In the genomic region with DNA sequence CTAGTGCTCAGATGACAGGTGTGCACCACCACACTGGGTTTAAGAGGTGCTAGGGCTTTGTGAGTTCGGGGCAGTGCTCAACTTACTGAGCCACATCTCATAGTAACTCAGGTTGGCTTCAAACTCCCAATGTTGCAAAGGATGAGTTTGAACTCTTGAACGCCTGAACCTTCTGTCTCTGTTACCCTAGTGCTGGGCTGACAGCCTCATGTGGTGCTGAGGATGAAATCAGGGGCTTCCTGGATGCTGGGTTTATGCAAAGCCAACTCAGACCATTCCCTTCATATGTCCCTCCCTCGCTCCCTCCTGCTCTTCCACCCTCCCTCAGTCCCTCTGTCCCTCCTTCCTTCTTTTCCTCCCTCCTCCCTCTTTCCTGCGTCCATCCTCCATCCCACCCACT, we compare ENCODE assay signal across 38 mouse cellular contexts. TPM values are rescaled to one million over a fixed set of nuclear protein-coding genes. Genes with fewer than 3 reads are reported as not detected.
"Had no signal": no experiment of that assay in that cellular context is flagged by ENCODE, and none has a peak within 500 bp of the region (broad histone marks: within the 10 kb centered on the region; RNA-seq: fewer than 3 reads in every experiment).

No protein-coding gene starts in this region.

- DNase-seq: gastrocnemius, adult 2 months; gastrocnemius, postnatal 10 days; gastrocnemius, postnatal 25 days; heart, adult 18-20 months; heart, postnatal 14 days; heart, postnatal 36 days; kidney, adult 11 months; kidney, adult 2 months; kidney, adult 9 months; kidney, postnatal 14 days; kidney, postnatal 36 days; layer of hippocampus, adult 9-11 months; layer of hippocampus, postnatal 36 days; left cerebral cortex, postnatal 4 days had no signal

- H3K9me3 ChIP-seq: kidney, embryonic 15.5 days; limb, embryonic 13.5 days; limb, embryonic 15.5 days had no signal

- H3K27ac ChIP-seq: gastrocnemius, adult 2 months; heart, embryonic 10.5 days; hindbrain, embryonic 14.5 days; kidney, embryonic 15.5 days; kidney, postnatal 0 days; limb, embryonic 13.5 days; limb, embryonic 15.5 days had no signal

- H3K4me1 ChIP-seq: heart, embryonic 12.5 days had no signal

- H3K9ac ChIP-seq: heart, embryonic 12.5 days; limb, embryonic 15.5 days had no signal

- H3K36me3 ChIP-seq: heart, embryonic 10.5 days; heart, embryonic 12.5 days; kidney, embryonic 15.5 days; limb, embryonic 13.5 days; limb, embryonic 15.5 days had no signal

- ATAC-seq: intestine, embryonic 16.5 days had no signal

- H3K4me3 ChIP-seq: gastrocnemius, adult 2 months had no signal

RNA-seq across cellular contexts. Expression of a gene that starts 1.2 kb away (rescaled TPM):
- total RNA-seq: gastrocnemius, adult 2 months; gastrocnemius, postnatal 10 days; gastrocnemius, postnatal 25 days; gastrocnemius, postnatal 4 days; granulocyte monocyte progenitor cell, adult 5-6 weeks; heart, adult 18-20 months; heart, adult 8-10 months; heart, postnatal 14 days; heart, postnatal 36 days; hematopoietic stem cell, adult 5-6 weeks; left cerebral cortex, adult 18-20 months; left cerebral cortex, postnatal 10 days; left cerebral cortex, postnatal 4 days had no signal
- polyA plus RNA-seq: heart, embryonic 10.5 days; heart, embryonic 12.5 days; heart, embryonic 14.5 days; intestine, embryonic 14.5 days; intestine, embryonic 16.5 days; kidney, postnatal 0 days; limb, embryonic 11.5 days; limb, embryonic 13.5 days; limb, embryonic 15.5 days had no signal

RNA-seq across cellular contexts. Expression of a gene that starts 45.6 kb away (rescaled TPM):
- total RNA-seq: gastrocnemius, adult 2 months; gastrocnemius, postnatal 25 days; gastrocnemius, postnatal 4 days; heart, postnatal 36 days; layer of hippocampus, adult 18-20 months; layer of hippocampus, adult 8-10 months; layer of hippocampus, postnatal 14 days; layer of hippocampus, postnatal 36 days; left cerebral cortex, adult 18-20 months; left cerebral cortex, adult 8-10 months; left cerebral cortex, postnatal 10 days; left cerebral cortex, postnatal 25 days; left cerebral cortex, postnatal 4 days had no signal
- polyA plus RNA-seq: frontal cortex, adult 2 months; heart, embryonic 14.5 days; hindbrain, embryonic 16.5 days; intestine, embryonic 14.5 days had no signal
